In the genomic region with DNA sequence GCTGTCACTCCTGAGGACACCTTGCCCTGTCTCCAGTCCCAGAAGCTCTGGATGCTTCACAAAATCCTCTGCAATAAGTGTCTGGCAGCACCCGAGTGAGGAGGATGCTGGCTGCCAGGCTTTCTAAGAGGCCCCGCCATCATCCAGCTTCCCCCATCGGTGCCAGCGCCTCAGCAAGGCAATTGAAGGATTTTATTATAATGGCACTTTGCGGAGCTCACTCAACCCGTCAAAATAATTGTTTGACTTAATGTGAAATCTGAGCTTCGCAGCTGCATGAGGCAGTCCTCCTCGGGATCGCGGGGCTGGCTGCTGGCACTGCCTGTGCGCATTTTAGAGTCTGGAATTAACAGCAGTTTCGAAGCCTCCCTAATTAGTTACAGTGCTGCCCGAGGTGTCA, we compare ENCODE assay signal across 10 mouse cellular contexts.
DNase-seq lines count a peak whose midpoint lies in the region; ATAC-seq and TF ChIP-seq lines count a peak whose summit lies in the region.
"Had no signal": no experiment of that assay in that cellular context is flagged by ENCODE, and none has a peak within 500 bp of the region (broad histone marks: within the 10 kb centered on the region; RNA-seq: fewer than 3 reads in every experiment).

No protein-coding gene starts in this region.

- 38% methylated on average over 13 of the region's 13 CpGs for WGBS in embryonic facial prominence, embryonic 12.5 days
- WGBS in hindbrain, embryonic 15.5 days: 19% methylated on average over 13 of the region's 13 CpGs
- WGBS in limb, embryonic 14.5 days: 21% methylated on average over 13 of the region's 13 CpGs
- 21% methylated on average over 13 of the region's 13 CpGs for WGBS in kidney, embryonic 16.5 days

- H3K36me3 ChIP-seq in embryonic facial prominence, embryonic 12.5 days: no peaks in the 10 kb centered on the region
- no peaks in the 10 kb centered on the region for H3K36me3 ChIP-seq in hindbrain, embryonic 15.5 days
- no peaks in the 10 kb centered on the region for H3K36me3 ChIP-seq in limb, embryonic 14.5 days (ENCODE audit: control insufficient read depth, insufficient read depth, low read length)
- no peaks in the 10 kb centered on the region for H3K36me3 ChIP-seq in kidney, embryonic 16.5 days (ENCODE audit: insufficient read depth, low read length)

- ATAC-seq in embryonic facial prominence, embryonic 12.5 days (ENCODE audit: insufficient number of reproducible peaks, insufficient read depth, low FRiP score, low TSS enrichment): no peak
- ATAC-seq in hindbrain, embryonic 15.5 days (ENCODE audit: low FRiP score, low read depth): no peak
- ATAC-seq in limb, embryonic 14.5 days (ENCODE audit: low FRiP score, low read depth): no peak
- ATAC-seq in kidney, embryonic 16.5 days (ENCODE audit: low FRiP score, low TSS enrichment): no peak
- ATAC-seq: intestine, embryonic 16.5 days had no signal

- no peak overlapping the region for H3K9ac ChIP-seq in embryonic facial prominence, embryonic 12.5 days
- H3K9ac ChIP-seq in hindbrain, embryonic 15.5 days: 0 out of 2 replicates have a peak overlapping the region, but pooled peaks have one; percentile 7
- H3K9ac ChIP-seq in limb, embryonic 14.5 days (ENCODE audit: low read depth, low read length, severe bottlenecking): no peak overlapping the region
- no peak overlapping the region for H3K9ac ChIP-seq in kidney, embryonic 16.5 days (replicated peaks; ENCODE audit: low read length)

- H3K4me2 ChIP-seq in embryonic facial prominence, embryonic 12.5 days (replicated peaks): peak overlapping the region; percentile 25; the same call in 1 of the 2 replicates
- peak overlapping the region; percentile 37 for H3K4me2 ChIP-seq in hindbrain, embryonic 15.5 days
- no peak overlapping the region for H3K4me2 ChIP-seq in limb, embryonic 14.5 days (replicated peaks; ENCODE audit: low read depth, low read length, severe bottlenecking)
- H3K4me2 ChIP-seq in kidney, embryonic 16.5 days (replicated peaks; ENCODE audit: low read depth, low read length): no peak overlapping the region

- no peaks in the 10 kb centered on the region for H3K4me1 ChIP-seq in embryonic facial prominence, embryonic 12.5 days
- H3K4me1 ChIP-seq in hindbrain, embryonic 15.5 days (replicated peaks): peaks cover 9% of the 10 kb centered on the region
- no peaks in the 10 kb centered on the region; the same call in 1 of the 2 replicates for H3K4me1 ChIP-seq in limb, embryonic 14.5 days (ENCODE audit: control insufficient read depth, insufficient read depth, low read length)
- no peaks in the 10 kb centered on the region for H3K4me1 ChIP-seq in kidney, embryonic 16.5 days (ENCODE audit: insufficient read depth, low read length)

- no peak for TF ChIP-seq POLR2A in limb, embryonic 14.5 days (IDR thresholded peaks at IDR 0.05; ENCODE audit: borderline replicate concordance, extremely low read depth, insufficient read depth, insufficient read length)

- H3K4me3 ChIP-seq in embryonic facial prominence, embryonic 12.5 days: no peak overlapping the region
- no peak overlapping the region for H3K4me3 ChIP-seq in hindbrain, embryonic 15.5 days
- H3K4me3 ChIP-seq in limb, embryonic 14.5 days (replicated peaks; ENCODE audit: low read length): no peak overlapping the region
- H3K4me3 ChIP-seq in kidney, embryonic 16.5 days (ENCODE audit: low read length): no peak overlapping the region

- H3K9me3 ChIP-seq in embryonic facial prominence, embryonic 12.5 days: no peaks in the 10 kb centered on the region
- H3K9me3 ChIP-seq in hindbrain, embryonic 15.5 days: no peaks in the 10 kb centered on the region
- H3K9me3 ChIP-seq in limb, embryonic 14.5 days (ENCODE audit: control insufficient read depth, low read length): no peaks in the 10 kb centered on the region
- H3K9me3 ChIP-seq in kidney, embryonic 16.5 days (ENCODE audit: low read length): 0 out of 2 replicates have a peak, but pooled peaks cover 1% of the 10 kb centered on the region

- DNase-seq in brain, adult 2 months (ENCODE audit: low read depth, low spot score): peak; percentile 74
- DNase-seq in limb, embryonic 14.5 days (ENCODE audit: low spot score): peak; percentile 26
- DNase-seq in T-cell, adult 2 months (ENCODE audit: low spot score): no peak
- DNase-seq in thymus, adult 18-20 months: no peak
- DNase-seq in urinary bladder, postnatal 14 days (ENCODE audit: low spot score): no peak
- DNase-seq: gastrocnemius, postnatal 10 days had no signal

- no peaks in the 10 kb centered on the region for H3K27me3 ChIP-seq in embryonic facial prominence, embryonic 12.5 days
- no peaks in the 10 kb centered on the region for H3K27me3 ChIP-seq in hindbrain, embryonic 15.5 days
- H3K27me3 ChIP-seq in limb, embryonic 14.5 days (ENCODE audit: control insufficient read depth, insufficient read depth, low read length): no peaks in the 10 kb centered on the region
- no peaks in the 10 kb centered on the region for H3K27me3 ChIP-seq in kidney, embryonic 16.5 days (ENCODE audit: insufficient read depth, low read length)

- H3K27ac ChIP-seq in embryonic facial prominence, embryonic 12.5 days: no peak overlapping the region
- no peak overlapping the region for H3K27ac ChIP-seq in hindbrain, embryonic 15.5 days (replicated peaks)
- H3K27ac ChIP-seq in limb, embryonic 14.5 days (replicated peaks; ENCODE audit: low read depth, low read length): no peak overlapping the region
- H3K27ac ChIP-seq in kidney, embryonic 16.5 days (ENCODE audit: low read length): no peak overlapping the region

Comparison
In these comparisons a context has a peak if more than half of its experiments do, and no peak if none do; other contexts are left out.
1. DNase-seq: peak in brain, adult 2 months (single experiment) and limb, embryonic 14.5 days (single experiment); none in T-cell, adult 2 months (single experiment), thymus, adult 18-20 months (0 of 2) and urinary bladder, postnatal 14 days (single experiment).
2. H3K4me2 ChIP-seq: peak in embryonic facial prominence, embryonic 12.5 days (single experiment) and hindbrain, embryonic 15.5 days (single experiment); none in limb, embryonic 14.5 days (single experiment) and kidney, embryonic 16.5 days (single experiment).